Mouse (Mus musculus): ENCODE measurements at regions not wholly inside any gene's neighbourhood (a gene's known extent, or its start where the extent isn't known, plus 50 kb on each side); places are given as distances from the start of the nearest gene placed in this dataset.

GRCm38 (mm10) chr16:7638955-7639755 is 785.8 kb downstream of the Tmem114 start:
- Histone ChIP-seq H3K27me3 (ENCODE audit: control insufficient read depth, insufficient read depth, low read length) (no peaks in the 10 kb centered on the region), H3K27ac (peak overlapping the region; percentile 65), H3K4me3 (replicated peaks; ENCODE audit: low read length) (no peak overlapping the region), H3K4me2 (replicated peaks) (peak overlapping the region; percentile 1; the same call in 1 of the 2 replicates), H3K9me3 (ENCODE audit: control insufficient read depth, low read length) (no peaks in the 10 kb centered on the region), H3K4me1 (replicated peaks; ENCODE audit: control insufficient read depth, insufficient read depth, low read length) (peaks cover 27% of the 10 kb centered on the region), H3K36me3 (replicated peaks; ENCODE audit: control insufficient read depth, insufficient read depth) (no peaks in the 10 kb centered on the region), H3K9ac (no peak overlapping the region)
- 36% methylated on average over 15 of the region's 15 CpGs for WGBS
- DNase-seq (ENCODE audit: low spot score) (peak; percentile 37), ATAC-seq (ENCODE audit: low FRiP score) (no peak)

- Histone ChIP-seq H3K4me3 (replicated peaks; ENCODE audit: low read length) (no peak overlapping the region), H3K4me1 (replicated peaks; ENCODE audit: control insufficient read depth, insufficient read depth, low read length) (peaks cover 27% of the 10 kb centered on the region), H3K36me3 (replicated peaks; ENCODE audit: control insufficient read depth, insufficient read depth) (no peaks in the 10 kb centered on the region), H3K9me3 (ENCODE audit: control insufficient read depth, low read length) (no peaks in the 10 kb centered on the region), H3K4me2 (replicated peaks) (no peak overlapping the region), H3K27ac (no peak overlapping the region), H3K27me3 (ENCODE audit: control insufficient read depth, insufficient read depth, low read length) (no peaks in the 10 kb centered on the region), H3K9ac (no peak overlapping the region)
- ATAC-seq (ENCODE audit: low FRiP score): no peak
- DNase-seq (ENCODE audit: low spot score): no peak
Measured at GRCm38 (mm10) chr16:7637993-7638392, 786.9 kb downstream of the Tmem114 start.

- Histone ChIP-seq H3K36me3 (replicated peaks; ENCODE audit: control insufficient read depth, insufficient read depth) (no peaks in the 10 kb centered on the region), H3K27ac (0 out of 2 replicates have a peak overlapping the region, but pooled peaks have one; percentile 8), H3K4me1 (replicated peaks; ENCODE audit: control insufficient read depth, insufficient read depth, low read length) (peaks cover 32% of the 10 kb centered on the region), H3K27me3 (ENCODE audit: control insufficient read depth, insufficient read depth, low read length) (no peaks in the 10 kb centered on the region), H3K4me3 (replicated peaks; ENCODE audit: low read length) (no peak overlapping the region), H3K9me3 (ENCODE audit: control insufficient read depth, low read length) (no peaks in the 10 kb centered on the region), H3K4me2 (replicated peaks) (no peak overlapping the region), H3K9ac (no peak overlapping the region)
- 26% methylated on average over 5 of the region's 5 CpGs for WGBS
- DNase-seq (ENCODE audit: low spot score) (no peak), ATAC-seq (ENCODE audit: low FRiP score) (no peak)
Measured at GRCm38 (mm10) chr16:7637121-7637700, 787.7 kb downstream of the Tmem114 start.

GRCm38 (mm10) chr16:7636326-7636725 is 788.6 kb downstream of the Tmem114 start:
- no peaks in the 10 kb centered on the region for H3K9me3 ChIP-seq (ENCODE audit: control insufficient read depth, low read length)
- H3K4me3 ChIP-seq (replicated peaks; ENCODE audit: low read length): no peak overlapping the region
- H3K4me1 ChIP-seq (replicated peaks; ENCODE audit: control insufficient read depth, insufficient read depth, low read length): peaks cover 34% of the 10 kb centered on the region
- no peak overlapping the region for H3K27ac ChIP-seq
- ATAC-seq (ENCODE audit: low FRiP score): no peak
- no peaks in the 10 kb centered on the region for H3K36me3 ChIP-seq (replicated peaks; ENCODE audit: control insufficient read depth, insufficient read depth)
- no peak overlapping the region for H3K4me2 ChIP-seq (replicated peaks)
- no peak overlapping the region for H3K9ac ChIP-seq
- WGBS: 52% methylated on average over 5 of the region's 5 CpGs
- H3K27me3 ChIP-seq (ENCODE audit: control insufficient read depth, insufficient read depth, low read length): no peaks in the 10 kb centered on the region
- no peak for DNase-seq (ENCODE audit: low spot score)

- ATAC-seq (ENCODE audit: low FRiP score) (no peak), DNase-seq (ENCODE audit: low spot score) (no peak)
- Histone ChIP-seq H3K27ac (no peak overlapping the region), H3K9ac (no peak overlapping the region), H3K36me3 (replicated peaks; ENCODE audit: control insufficient read depth, insufficient read depth) (no peaks in the 10 kb centered on the region), H3K4me2 (replicated peaks) (no peak overlapping the region), H3K9me3 (ENCODE audit: control insufficient read depth, low read length) (no peaks in the 10 kb centered on the region), H3K4me3 (replicated peaks; ENCODE audit: low read length) (no peak overlapping the region), H3K27me3 (ENCODE audit: control insufficient read depth, insufficient read depth, low read length) (no peaks in the 10 kb centered on the region), H3K4me1 (replicated peaks; ENCODE audit: control insufficient read depth, insufficient read depth, low read length) (peaks cover 13% of the 10 kb centered on the region)
- 7% methylated on average over 5 of the region's 5 CpGs for WGBS
Measured at GRCm38 (mm10) chr16:7632474-7632873, 792.5 kb downstream of the Tmem114 start.

- H3K9ac ChIP-seq: no peak overlapping the region
- ATAC-seq (ENCODE audit: low FRiP score): no peak
- H3K4me3 ChIP-seq (replicated peaks; ENCODE audit: low read length): no peak overlapping the region
- 73% methylated on average over 8 of the region's 8 CpGs for WGBS
- no peak overlapping the region for H3K4me2 ChIP-seq (replicated peaks)
- no peak for DNase-seq (ENCODE audit: low spot score)
- no peaks in the 10 kb centered on the region for H3K9me3 ChIP-seq (ENCODE audit: control insufficient read depth, low read length)
- no peaks in the 10 kb centered on the region for H3K36me3 ChIP-seq (replicated peaks; ENCODE audit: control insufficient read depth, insufficient read depth)
- H3K4me1 ChIP-seq (replicated peaks; ENCODE audit: control insufficient read depth, insufficient read depth, low read length): peaks cover 6% of the 10 kb centered on the region; the same call in 1 of the 2 replicates
- H3K27me3 ChIP-seq (ENCODE audit: control insufficient read depth, insufficient read depth, low read length): no peaks in the 10 kb centered on the region
- H3K27ac ChIP-seq: no peak overlapping the region
Measured at GRCm38 (mm10) chr16:7628351-7628750, 796.6 kb downstream of the Tmem114 start.

GRCm38 (mm10) chr16:7606602-7607001 is 818.3 kb downstream of the Tmem114 start:
- WGBS: 84% methylated on average over 2 of the region's 2 CpGs

GRCm38 (mm10) chr16:7602428-7602827 is 822.5 kb downstream of the Tmem114 start:
- Histone ChIP-seq H3K4me1 (replicated peaks; ENCODE audit: control insufficient read depth, insufficient read depth, low read length) (no peaks in the 10 kb centered on the region), H3K4me3 (replicated peaks; ENCODE audit: low read length) (no peak overlapping the region), H3K9me3 (ENCODE audit: control insufficient read depth, low read length) (no peaks in the 10 kb centered on the region), H3K27ac (no peak overlapping the region), H3K4me2 (replicated peaks) (no peak overlapping the region), H3K36me3 (replicated peaks; ENCODE audit: control insufficient read depth, insufficient read depth) (no peaks in the 10 kb centered on the region), H3K9ac (no peak overlapping the region), H3K27me3 (ENCODE audit: control insufficient read depth, insufficient read depth, low read length) (no peaks in the 10 kb centered on the region)
- 23% methylated on average over 1 of the region's 1 CpGs for WGBS
- ATAC-seq (ENCODE audit: low FRiP score) (no peak), DNase-seq (ENCODE audit: low spot score) (peak; percentile 66)

More at GRCm38 (mm10) chr16:7606602-7607001, 818.3 kb downstream of the Tmem114 start:
- Histone ChIP-seq H3K9ac (no peak overlapping the region), H3K4me2 (replicated peaks) (no peak overlapping the region), H3K4me3 (replicated peaks; ENCODE audit: low read length) (no peak overlapping the region), H3K27ac (no peak overlapping the region), H3K9me3 (ENCODE audit: control insufficient read depth, low read length) (no peaks in the 10 kb centered on the region), H3K4me1 (replicated peaks; ENCODE audit: control insufficient read depth, insufficient read depth, low read length) (no peaks in the 10 kb centered on the region), H3K36me3 (replicated peaks; ENCODE audit: control insufficient read depth, insufficient read depth) (no peaks in the 10 kb centered on the region), H3K27me3 (ENCODE audit: control insufficient read depth, insufficient read depth, low read length) (no peaks in the 10 kb centered on the region)
- ATAC-seq (ENCODE audit: low FRiP score): no peak
- DNase-seq (ENCODE audit: low spot score): no peak

- Histone ChIP-seq H3K9ac (no peak overlapping the region), H3K4me2 (replicated peaks) (no peak overlapping the region), H3K36me3 (replicated peaks; ENCODE audit: control insufficient read depth, insufficient read depth) (no peaks in the 10 kb centered on the region), H3K4me1 (replicated peaks; ENCODE audit: control insufficient read depth, insufficient read depth, low read length) (no peaks in the 10 kb centered on the region), H3K4me3 (replicated peaks; ENCODE audit: low read length) (no peak overlapping the region), H3K27ac (no peak overlapping the region), H3K27me3 (ENCODE audit: control insufficient read depth, insufficient read depth, low read length) (no peaks in the 10 kb centered on the region), H3K9me3 (ENCODE audit: control insufficient read depth, low read length) (no peaks in the 10 kb centered on the region)
- no peak for ATAC-seq (ENCODE audit: low FRiP score)
- no peak for DNase-seq (ENCODE audit: low spot score)
- WGBS: 42% methylated on average over 3 of the region's 3 CpGs
Measured at GRCm38 (mm10) chr16:7574879-7575278, 850.1 kb downstream of the Tmem114 start.
